Comparison of ENCODE assay signal across 9 mouse cellular contexts in genomic region chr1:86650272-86650671, GRCm38 (mm10). TPM values are rescaled to one million over a fixed set of nuclear protein-coding genes. Genes with fewer than 3 reads are reported as not detected.
A peak's percentile ranks its signal among the peaks of the same experiment; 100 is the strongest.
DNase-seq lines count a peak whose midpoint lies in the region; ATAC-seq and TF ChIP-seq lines count a peak whose summit lies in the region.
"Had no signal": no experiment of that assay in that cellular context is flagged by ENCODE, and none has a peak within 500 bp of the region (broad histone marks: within the 10 kb centered on the region; RNA-seq: fewer than 3 reads in every experiment).

No protein-coding gene starts in this region.

- H3K9ac ChIP-seq in hindbrain, embryonic 11.5 days (ENCODE audit: low read depth, low read length) = no peak overlapping the region
- H3K9ac ChIP-seq in hindbrain, embryonic 12.5 days = no peak overlapping the region
- H3K9ac ChIP-seq in intestine, postnatal 0 days (ENCODE audit: low read depth, low read length) = no peak overlapping the region
- no peak overlapping the region for H3K9ac ChIP-seq in limb, embryonic 14.5 days (ENCODE audit: low read depth, low read length, severe bottlenecking)
- H3K9ac ChIP-seq: embryonic facial prominence, embryonic 15.5 days had no signal

- no peaks in the 10 kb centered on the region for H3K4me1 ChIP-seq in hindbrain, embryonic 11.5 days (replicated peaks; ENCODE audit: control insufficient read depth, insufficient read depth, low read length)
- no peaks in the 10 kb centered on the region for H3K4me1 ChIP-seq in hindbrain, embryonic 12.5 days
- no peaks in the 10 kb centered on the region for H3K4me1 ChIP-seq in intestine, postnatal 0 days (replicated peaks; ENCODE audit: control insufficient read depth, insufficient read depth, low read length)
- H3K4me1 ChIP-seq in limb, embryonic 14.5 days (ENCODE audit: control insufficient read depth, insufficient read depth, low read length) = no peaks in the 10 kb centered on the region
- H3K4me1 ChIP-seq in olfactory bulb, adult 2 months (ENCODE audit: control insufficient read depth, insufficient read depth, low read length) = no peaks in the 10 kb centered on the region
- no peaks in the 10 kb centered on the region for H3K4me1 ChIP-seq in thymus, adult 2 months (replicated peaks; ENCODE audit: control insufficient read depth, insufficient read depth, low read length)
- H3K4me1 ChIP-seq: embryonic facial prominence, embryonic 15.5 days had no signal

- H3K4me2 ChIP-seq in hindbrain, embryonic 11.5 days (replicated peaks; ENCODE audit: low read depth, low read length) = no peak overlapping the region
- H3K4me2 ChIP-seq in hindbrain, embryonic 12.5 days (replicated peaks) = no peak overlapping the region
- H3K4me2 ChIP-seq in intestine, postnatal 0 days (replicated peaks; ENCODE audit: low read depth) = no peak overlapping the region
- H3K4me2 ChIP-seq in limb, embryonic 14.5 days (replicated peaks; ENCODE audit: low read depth, low read length, severe bottlenecking) = no peak overlapping the region
- H3K4me2 ChIP-seq: embryonic facial prominence, embryonic 15.5 days had no signal

- H3K9me3 ChIP-seq in hindbrain, embryonic 11.5 days (ENCODE audit: control insufficient read depth, low read length) = no peaks in the 10 kb centered on the region
- no peaks in the 10 kb centered on the region for H3K9me3 ChIP-seq in hindbrain, embryonic 12.5 days (replicated peaks)
- H3K9me3 ChIP-seq in intestine, postnatal 0 days (ENCODE audit: control insufficient read depth) = no peaks in the 10 kb centered on the region
- H3K9me3 ChIP-seq in limb, embryonic 14.5 days (ENCODE audit: control insufficient read depth, low read length) = no peaks in the 10 kb centered on the region
- H3K9me3 ChIP-seq: embryonic facial prominence, embryonic 15.5 days had no signal

- TF ChIP-seq CTCF in intestine, postnatal 0 days (IDR thresholded peaks at IDR 0.05; ENCODE audit: low read depth) = peak; percentile 94
- TF ChIP-seq CTCF in olfactory bulb, adult 2 months (IDR thresholded peaks at IDR 0.05; ENCODE audit: insufficient read depth, low read depth, low read length) = peak; percentile 58; the same call in 1 of the 2 replicates
- peak; percentile 84; the same call in 1 of the 2 replicates for TF ChIP-seq CTCF in thymus, adult 2 months (IDR thresholded peaks at IDR 0.05; ENCODE audit: borderline replicate concordance, control insufficient read depth, extremely low read depth, insufficient read depth, low read length, poor library complexity)

- no peaks in the 10 kb centered on the region for H3K36me3 ChIP-seq in hindbrain, embryonic 11.5 days (ENCODE audit: control insufficient read depth, insufficient read depth, low read length)
- no peaks in the 10 kb centered on the region for H3K36me3 ChIP-seq in hindbrain, embryonic 12.5 days
- no peaks in the 10 kb centered on the region for H3K36me3 ChIP-seq in intestine, postnatal 0 days (ENCODE audit: control insufficient read depth, insufficient read depth)
- no peaks in the 10 kb centered on the region for H3K36me3 ChIP-seq in limb, embryonic 14.5 days (ENCODE audit: control insufficient read depth, insufficient read depth, low read length)
- H3K36me3 ChIP-seq in thymus, adult 2 months (ENCODE audit: control insufficient read depth, insufficient read depth, low read length) = no peaks in the 10 kb centered on the region
- H3K36me3 ChIP-seq: embryonic facial prominence, embryonic 15.5 days had no signal

- no peak overlapping the region for H3K4me3 ChIP-seq in hindbrain, embryonic 11.5 days (ENCODE audit: low read depth, low read length)
- H3K4me3 ChIP-seq in hindbrain, embryonic 12.5 days = no peak overlapping the region
- no peak overlapping the region for H3K4me3 ChIP-seq in intestine, postnatal 0 days (ENCODE audit: low read depth, low read length)
- no peak overlapping the region for H3K4me3 ChIP-seq in limb, embryonic 14.5 days (replicated peaks; ENCODE audit: low read length)
- no peak overlapping the region for H3K4me3 ChIP-seq in olfactory bulb, adult 2 months (ENCODE audit: insufficient read depth, low read depth, low read length)
- H3K4me3 ChIP-seq in thymus, adult 2 months (ENCODE audit: control insufficient read depth, insufficient read depth, low read length) = no peak overlapping the region
- H3K4me3 ChIP-seq: embryonic facial prominence, embryonic 15.5 days had no signal

- no peak for ATAC-seq in hindbrain, embryonic 11.5 days (ENCODE audit: low FRiP score)
- ATAC-seq in hindbrain, embryonic 12.5 days (ENCODE audit: low FRiP score) = no peak
- no peak for ATAC-seq in intestine, postnatal 0 days
- ATAC-seq in limb, embryonic 14.5 days (ENCODE audit: low FRiP score, low read depth) = no peak

- WGBS in hindbrain, embryonic 11.5 days = 22% methylated on average over 6 of the region's 6 CpGs
- WGBS in hindbrain, embryonic 12.5 days = 17% methylated on average over 6 of the region's 6 CpGs
- 16% methylated on average over 6 of the region's 6 CpGs for WGBS in intestine, postnatal 0 days
- WGBS in limb, embryonic 14.5 days = 23% methylated on average over 6 of the region's 6 CpGs
- 17% methylated on average over 6 of the region's 6 CpGs for WGBS in olfactory bulb, adult 2 months
- WGBS in thymus, adult 2 months = 18% methylated on average over 6 of the region's 6 CpGs

- no peak overlapping the region for H3K27ac ChIP-seq in hindbrain, embryonic 11.5 days (ENCODE audit: low read depth, low read length)
- no peak overlapping the region for H3K27ac ChIP-seq in hindbrain, embryonic 12.5 days
- H3K27ac ChIP-seq in intestine, postnatal 0 days (ENCODE audit: low read depth, low read length) = no peak overlapping the region
- H3K27ac ChIP-seq in limb, embryonic 14.5 days (replicated peaks; ENCODE audit: low read depth, low read length) = no peak overlapping the region
- no peak overlapping the region for H3K27ac ChIP-seq in olfactory bulb, adult 2 months (ENCODE audit: insufficient read depth, low read depth, low read length)
- H3K27ac ChIP-seq in thymus, adult 2 months (ENCODE audit: control insufficient read depth, insufficient read depth, low read length) = no peak overlapping the region
- H3K27ac ChIP-seq: embryonic facial prominence, embryonic 15.5 days had no signal

- TF ChIP-seq POLR2A in limb, embryonic 14.5 days (IDR thresholded peaks at IDR 0.05; ENCODE audit: borderline replicate concordance, extremely low read depth, insufficient read depth, insufficient read length) = no peak
- no peak for TF ChIP-seq POLR2A in olfactory bulb, adult 2 months (IDR thresholded peaks at IDR 0.05; ENCODE audit: insufficient read depth, low read depth, low read length)
- no peak for TF ChIP-seq POLR2A in thymus, adult 2 months (IDR thresholded peaks at IDR 0.05; ENCODE audit: control insufficient read depth, extremely low read depth, insufficient read depth, low read length, poor library complexity)

- H3K27me3 ChIP-seq in hindbrain, embryonic 11.5 days (ENCODE audit: control insufficient read depth, insufficient read depth, low read length) = no peaks in the 10 kb centered on the region
- H3K27me3 ChIP-seq in hindbrain, embryonic 12.5 days = no peaks in the 10 kb centered on the region
- no peaks in the 10 kb centered on the region for H3K27me3 ChIP-seq in intestine, postnatal 0 days (replicated peaks; ENCODE audit: control insufficient read depth, insufficient read depth, low read length)
- no peaks in the 10 kb centered on the region for H3K27me3 ChIP-seq in limb, embryonic 14.5 days (ENCODE audit: control insufficient read depth, insufficient read depth, low read length)
- no peaks in the 10 kb centered on the region for H3K27me3 ChIP-seq in thymus, adult 2 months (ENCODE audit: control insufficient read depth, insufficient read depth, low read length)
- H3K27me3 ChIP-seq: embryonic facial prominence, embryonic 15.5 days had no signal

- peak; percentile 76 for DNase-seq in hindbrain, embryonic 11.5 days (ENCODE audit: low spot score)
- peak; percentile 35 for DNase-seq in adrenal gland, adult 8-10 months
- DNase-seq in embryo, embryonic 10 days (ENCODE audit: low spot score) = peak; percentile 80
- peak; percentile 76 for DNase-seq in limb, embryonic 14.5 days (ENCODE audit: low spot score)
- peak; percentile 65 for DNase-seq in thymus, adult 2 months

RNA-seq across cellular contexts. Expression of gene Nppc, which starts 20.1 kb away (rescaled TPM):
- polyA plus RNA-seq in hindbrain, embryonic 11.5 days (2014; fragmentation: Nextera tagmentation; extraction: Ambion mirVana) = 10.3 and 13.9 TPM in 2 replicates
- polyA plus RNA-seq in hindbrain, embryonic 12.5 days (2016; fragmentation: Nextera tagmentation; extraction: Ambion mirVana) = 14.7 and 16.0 TPM in 2 replicates
- not detected for total RNA-seq in adrenal gland, adult 8-10 months (2022)
- polyA plus RNA-seq in intestine, postnatal 0 days (2015; fragmentation: Nextera tagmentation; extraction: Ambion mirVana) = 0.30 and 0.38 TPM in 2 replicates
- 5.6 and 6.4 TPM in 2 replicates for polyA plus RNA-seq in limb, embryonic 14.5 days (2012; rRNA removed)
- 4.7 and 6.1 TPM in 2 replicates for polyA plus RNA-seq in limb, embryonic 14.5 days (2014; fragmentation: Nextera tagmentation; extraction: Ambion mirVana)
- not detected in 2 replicates for polyA plus RNA-seq in olfactory bulb, adult 2 months (2012; ENCODE audit: insufficient read depth, insufficient read length, low replicate concordance, missing spikeins)
- polyA plus RNA-seq in thymus, adult 2 months (2012; rRNA removed) = 0.89 and 1.2 TPM in 2 replicates

RNA-seq across cellular contexts. Expression of gene Dis3l2, which starts 53.3 kb away (rescaled TPM):
- polyA plus RNA-seq in hindbrain, embryonic 11.5 days (2014; fragmentation: Nextera tagmentation; extraction: Ambion mirVana) = 35.9 TPM in 2 replicates
- polyA plus RNA-seq in hindbrain, embryonic 12.5 days (2016; fragmentation: Nextera tagmentation; extraction: Ambion mirVana) = 38.0 and 38.8 TPM in 2 replicates
- total RNA-seq in adrenal gland, adult 8-10 months (2022) = 10 to 100 TPM; 15.3 to 25.2 (median 19.6) TPM
- polyA plus RNA-seq in intestine, postnatal 0 days (2015; fragmentation: Nextera tagmentation; extraction: Ambion mirVana) = 11.7 and 12.5 TPM in 2 replicates
- 22.2 and 23.8 TPM in 2 replicates for polyA plus RNA-seq in limb, embryonic 14.5 days (2012; rRNA removed)
- polyA plus RNA-seq in limb, embryonic 14.5 days (2014; fragmentation: Nextera tagmentation; extraction: Ambion mirVana) = 24.4 and 26.9 TPM in 2 replicates
- not detected in 2 replicates for polyA plus RNA-seq in olfactory bulb, adult 2 months (2012; ENCODE audit: insufficient read depth, insufficient read length, low replicate concordance, missing spikeins)
- 19.8 and 21.8 TPM in 2 replicates for polyA plus RNA-seq in thymus, adult 2 months (2012; rRNA removed)
